Mouse (Mus musculus) brain, embryonic 14.5 days (tissue): ENCODE measurements around the gene Trio. TPM values are rescaled to one million over a fixed set of nuclear protein-coding genes. Genes with fewer than 3 reads are reported as not detected.
A peak's percentile ranks its signal among the peaks of the same experiment; 100 is the strongest.

Experiments
- DNase-seq: peaks from one replicate; pipeline ENCODE4 v3.0.0-alpha.2; 2011; ENCODE audit warnings: low read depth
- CTCF ChIP-seq: fragments of 200-500 bp; IDR thresholded peaks from 2 replicates; pipeline ENCODE4 v1.5.1; 2012; ENCODE audit warnings: inconsistent platforms, mild to moderate bottlenecking, moderate library complexity, borderline replicate concordance; ENCODE audit not compliant: insufficient read depth, insufficient read length; ENCODE audit errors: extremely low read depth
- POLR2A ChIP-seq: fragments of 200-500 bp; IDR thresholded peaks from 2 replicates; pipeline ENCODE4 v1.6.1; 2012; ENCODE audit warnings: mild to moderate bottlenecking, inconsistent platforms, borderline replicate concordance; ENCODE audit not compliant: poor library complexity, insufficient read depth, insufficient read length, severe bottlenecking; ENCODE audit errors: extremely low read depth
- polyA plus RNA-seq: library from polyadenylated mRNA; depleted of rRNA; stranded (reverse); fragments of >200 nt; gene quantifications from 2 replicates; pipeline ENCODE4 v1.2.3, GENCODE M21; 2012

The Trio gene
- polyA plus RNA-seq, 1 experiment, result 202 TPM

GRCm38 (mm10) chr15:27981764-27982500 is 43.7 kb downstream of the Trio start:
- TF ChIP-seq POLR2A, result no peak
- TF ChIP-seq CTCF, result no peak
- no peak for DNase-seq

- DNase-seq, result no peak
- no peak for TF ChIP-seq POLR2A
- TF ChIP-seq CTCF, result no peak
Measured at GRCm38 (mm10) chr15:27981258-27981657, 44.4 kb downstream of the Trio start.

- TF ChIP-seq POLR2A, result no peak
- TF ChIP-seq CTCF, result no peak
- no peak for DNase-seq
Measured at GRCm38 (mm10) chr15:27980436-27980835, 45.2 kb downstream of the Trio start.

- no peak for DNase-seq
- TF ChIP-seq POLR2A, result no peak
- TF ChIP-seq CTCF, result no peak
Measured at GRCm38 (mm10) chr15:27976950-27977349, 48.7 kb downstream of the Trio start.

- TF ChIP-seq POLR2A, result no peak
- TF ChIP-seq CTCF, result no peak
- DNase-seq, result no peak
Measured at GRCm38 (mm10) chr15:27976366-27976765, 49.3 kb downstream of the Trio start.

- TF ChIP-seq POLR2A (no peak), CTCF (no peak)
- no peak for DNase-seq
Measured at GRCm38 (mm10) chr15:27974637-27975036, 51.0 kb downstream of the Trio start.

- DNase-seq, result no peak
- TF ChIP-seq CTCF, result no peak
- TF ChIP-seq POLR2A, result no peak
Measured at GRCm38 (mm10) chr15:27968183-27968582, 57.5 kb downstream of the Trio start.

- TF ChIP-seq CTCF (no peak), POLR2A (no peak)
- DNase-seq, result no peak
Measured at GRCm38 (mm10) chr15:27967128-27967876, 58.3 kb downstream of the Trio start.

- TF ChIP-seq CTCF, result no peak
- no peak for DNase-seq
Measured at GRCm38 (mm10) chr15:27964877-27965276, 60.8 kb downstream of the Trio start.

- TF ChIP-seq POLR2A, result no peak
- TF ChIP-seq CTCF, result no peak
Measured at GRCm38 (mm10) chr15:27963506-27963905, 62.1 kb downstream of the Trio start.

GRCm38 (mm10) chr15:27960642-27961041 is 65.0 kb downstream of the Trio start:
- DNase-seq, result no peak
- TF ChIP-seq POLR2A (no peak), CTCF (no peak)

More at GRCm38 (mm10) chr15:27963506-27963905, 62.1 kb downstream of the Trio start:
- no peak for DNase-seq

- TF ChIP-seq POLR2A (no peak), CTCF (no peak)
- peak; percentile 52 for DNase-seq
Measured at GRCm38 (mm10) chr15:27957867-27958266, 67.8 kb downstream of the Trio start.
